Comparison of ENCODE assay signal across 8 mouse cellular contexts in genomic region chr4:108070723-108071122, GRCm38 (mm10). TPM values are rescaled to one million over a fixed set of nuclear protein-coding genes. Genes with fewer than 3 reads are reported as not detected.
A peak's percentile ranks its signal among the peaks of the same experiment; 100 is the strongest.
DNase-seq lines count a peak whose midpoint lies in the region; ATAC-seq lines count a peak whose summit lies in the region.

No protein-coding gene starts in this region.

- peak overlapping the region; percentile 26 for H3K27ac ChIP-seq in lung, embryonic 16.5 days (ENCODE audit: low read length)
- peak overlapping the region; percentile 56 to 61; a peak in 3 of 4 replicates for H3K27ac ChIP-seq in heart, embryonic 14.5 days (replicated peaks in 1 of 2; ENCODE audit: control insufficient read depth in 1 of 2, insufficient read depth in 1 of 2, low read depth in 2 of 2, low read length in 2 of 2)
- peak overlapping the region; percentile 66 for H3K27ac ChIP-seq in liver, embryonic 13.5 days

- H3K4me2 ChIP-seq in lung, embryonic 16.5 days (ENCODE audit: low read depth, low read length) = peak overlapping the region; percentile 55
- peak overlapping the region; percentile 82 for H3K4me2 ChIP-seq in heart, embryonic 14.5 days (ENCODE audit: low read length)
- H3K4me2 ChIP-seq in liver, embryonic 13.5 days = peak overlapping the region; percentile 78

- 6% methylated on average over 8 of the region's 8 CpGs for WGBS in lung, embryonic 16.5 days
- 6% methylated on average over 8 of the region's 8 CpGs for WGBS in heart, embryonic 14.5 days
- WGBS in liver, embryonic 13.5 days (ENCODE audit: insufficient replicate concordance) = 6% methylated on average over 8 of the region's 8 CpGs

- peaks cover 12% of the 10 kb centered on the region for H3K4me1 ChIP-seq in lung, embryonic 16.5 days (replicated peaks; ENCODE audit: control insufficient read depth, insufficient read depth, low read length)
- peaks cover 0 to 7% of the 10 kb centered on the region in 2 experiments; a peak in 1 of 4 replicates for H3K4me1 ChIP-seq in heart, embryonic 14.5 days (ENCODE audit: control insufficient read depth in 2 of 2, insufficient read depth in 2 of 2, low read length in 2 of 2)
- H3K4me1 ChIP-seq in liver, embryonic 13.5 days (replicated peaks) = peaks cover 35% of the 10 kb centered on the region

- H3K36me3 ChIP-seq in lung, embryonic 16.5 days (ENCODE audit: control insufficient read depth, insufficient read depth, low read length) = peaks cover 6% of the 10 kb centered on the region
- peaks cover 23% of the 10 kb centered on the region for H3K36me3 ChIP-seq in heart, embryonic 14.5 days (ENCODE audit: control insufficient read depth, insufficient read depth, low read length)
- H3K36me3 ChIP-seq in liver, embryonic 13.5 days = peaks cover 24% of the 10 kb centered on the region

- ATAC-seq in lung, embryonic 16.5 days (ENCODE audit: low read depth) = no peak
- no peak for ATAC-seq in heart, embryonic 14.5 days (ENCODE audit: insufficient number of reproducible peaks, insufficient read depth, low FRiP score, low read depth)
- ATAC-seq in liver, embryonic 13.5 days (ENCODE audit: low read depth) = no peak

- peak overlapping the region; percentile 65 for H3K4me3 ChIP-seq in lung, embryonic 16.5 days (ENCODE audit: low read length)
- peak overlapping the region; percentile 58 to 69 for H3K4me3 ChIP-seq in heart, embryonic 14.5 days (ENCODE audit: control insufficient read depth in 1 of 2, insufficient read depth in 1 of 2, low read depth in 1 of 2, low read length in 2 of 2)
- H3K4me3 ChIP-seq in liver, embryonic 13.5 days (replicated peaks) = peak overlapping the region; percentile 67

- H3K27me3 ChIP-seq in lung, embryonic 16.5 days (ENCODE audit: control insufficient read depth, insufficient read depth, low read depth, low read length) = no peaks in the 10 kb centered on the region
- no peaks in the 10 kb centered on the region for H3K27me3 ChIP-seq in heart, embryonic 14.5 days (ENCODE audit: control insufficient read depth, insufficient read depth, low read length)
- no peaks in the 10 kb centered on the region for H3K27me3 ChIP-seq in liver, embryonic 13.5 days

- DNase-seq in lung, postnatal 14 days = no peak
- DNase-seq in c-Kit-positive CD71-positive TER-119-positive erythroid progenitor cells, embryonic 14.5 days (ENCODE audit: low spot score) = peak; percentile 24
- no peak for DNase-seq in liver, embryonic 13.5 days
- DNase-seq in frontal cortex, postnatal 10 days (ENCODE audit: low spot score in 2 of 2) = no peak
- DNase-seq in urinary bladder, postnatal 25 days (ENCODE audit: low spot score) = no peak
- no peak for DNase-seq in ovary, postnatal 14 days (ENCODE audit: low spot score)

- H3K9ac ChIP-seq in lung, embryonic 16.5 days (ENCODE audit: low read length) = peak overlapping the region; percentile 76
- peak overlapping the region; percentile 80 for H3K9ac ChIP-seq in heart, embryonic 14.5 days (ENCODE audit: low read length)
- peak overlapping the region; percentile 78 for H3K9ac ChIP-seq in liver, embryonic 13.5 days

- H3K9me3 ChIP-seq in lung, embryonic 16.5 days (ENCODE audit: control insufficient read depth, low read length) = no peaks in the 10 kb centered on the region
- H3K9me3 ChIP-seq in heart, embryonic 14.5 days (ENCODE audit: control insufficient read depth, low read length) = no peaks in the 10 kb centered on the region
- no peaks in the 10 kb centered on the region for H3K9me3 ChIP-seq in liver, embryonic 13.5 days (replicated peaks)

RNA-seq across cellular contexts. Expression of gene Podn, which starts 25.5 kb away (rescaled TPM):
- polyA plus RNA-seq in lung, embryonic 16.5 days (2015; fragmentation: Nextera tagmentation; extraction: Ambion mirVana) = 1.5 and 1.8 TPM in 2 replicates
- polyA plus RNA-seq in heart, embryonic 14.5 days (2014; fragmentation: Nextera tagmentation; extraction: Ambion mirVana) = 0.42 and 0.80 TPM in 2 replicates
- 0.28 TPM in 1 of 2 replicates, not detected in the other for polyA plus RNA-seq in liver, embryonic 13.5 days (2015; fragmentation: Nextera tagmentation; extraction: Ambion mirVana)
